ENCODE assay signal across 28 mouse cellular contexts in genomic region chr4:140015916-140016315, GRCm38 (mm10). TPM values are rescaled to one million over a fixed set of nuclear protein-coding genes. Genes with fewer than 3 reads are reported as not detected.
"Had no signal": no experiment of that assay in that cellular context is flagged by ENCODE, and none has a peak within 500 bp of the region (broad histone marks: within the 10 kb centered on the region; RNA-seq: fewer than 3 reads in every experiment).

No protein-coding gene starts in this region.

- DNase-seq: gastrocnemius, postnatal 14 days; gastrocnemius, postnatal 36 days; heart, adult 11 months; heart, adult 2 months; heart, postnatal 14 days; heart, postnatal 36 days; kidney, adult 11 months; kidney, adult 2 months; kidney, adult 9 months; kidney, postnatal 14 days; kidney, postnatal 36 days; layer of hippocampus, adult 9-11 months; layer of hippocampus, postnatal 36 days; left cerebral cortex, postnatal 4 days had no signal

- H3K27ac ChIP-seq: heart, adult 2 months; heart, embryonic 13.5 days; heart, embryonic 15.5 days; hindbrain, embryonic 13.5 days; hindbrain, embryonic 15.5 days; hindbrain, postnatal 0 days; kidney, embryonic 15.5 days; kidney, postnatal 0 days; limb, embryonic 12.5 days; limb, embryonic 15.5 days; liver, embryonic 12.5 days; liver, embryonic 14.5 days had no signal

- H3K4me3 ChIP-seq: heart, adult 2 months; heart, embryonic 13.5 days; heart, embryonic 15.5 days; hindbrain, embryonic 13.5 days; hindbrain, embryonic 15.5 days; kidney, embryonic 15.5 days; limb, embryonic 12.5 days; limb, embryonic 15.5 days; liver, embryonic 12.5 days had no signal

- H3K4me2 ChIP-seq: heart, embryonic 11.5 days; heart, embryonic 13.5 days; heart, embryonic 15.5 days; hindbrain, embryonic 13.5 days; hindbrain, embryonic 15.5 days; kidney, embryonic 15.5 days; limb, embryonic 12.5 days; limb, embryonic 15.5 days; liver, embryonic 12.5 days had no signal

- H3K9ac ChIP-seq: heart, embryonic 13.5 days; heart, embryonic 15.5 days; hindbrain, embryonic 13.5 days; hindbrain, embryonic 15.5 days; kidney, embryonic 15.5 days; limb, embryonic 12.5 days; limb, embryonic 15.5 days; liver, embryonic 12.5 days; liver, embryonic 14.5 days had no signal

- ATAC-seq: hindbrain, postnatal 0 days; intestine, embryonic 16.5 days; liver, embryonic 12.5 days had no signal

- H3K9me3 ChIP-seq: heart, embryonic 13.5 days; heart, embryonic 15.5 days; hindbrain, embryonic 13.5 days; hindbrain, embryonic 15.5 days; kidney, embryonic 15.5 days; limb, embryonic 12.5 days; limb, embryonic 15.5 days; liver, embryonic 12.5 days had no signal

- H3K4me1 ChIP-seq: heart, embryonic 13.5 days; heart, embryonic 15.5 days; kidney, embryonic 15.5 days; limb, embryonic 12.5 days; limb, embryonic 15.5 days; liver, embryonic 12.5 days had no signal

- H3K27me3 ChIP-seq: hindbrain, embryonic 15.5 days had no signal

- H3K36me3 ChIP-seq: heart, embryonic 13.5 days; heart, embryonic 15.5 days; hindbrain, embryonic 13.5 days; hindbrain, embryonic 15.5 days; kidney, embryonic 15.5 days; limb, embryonic 12.5 days; limb, embryonic 15.5 days; liver, embryonic 12.5 days had no signal

RNA-seq across cellular contexts. Expression of gene Klhdc7a, which starts 48.1 kb away (rescaled TPM):
- total RNA-seq: hematopoietic stem cell, adult 5-6 weeks had no signal
- polyA plus RNA-seq: limb, embryonic 12.5 days had no signal
